Mouse (Mus musculus): ENCODE data around the gene Atn1.
"Not testable (repeated sequence)": the region's sequence is repeated elsewhere in the genome, so short reads cannot be mapped to it uniquely, and the experiment has no call there.

The Atn1 gene

GRCm38 (mm10) chr6:124755831-124756595 is at the start of gene Atn1, which contains the start of gene Gm45234:
TSS of gene Atn1 (minus strand) at chr6:124756524.
TSS of gene Gm45234 (minus strand) at chr6:124756021.
- peak; percentile 61 to 74 for DNase-seq (ENCODE audit: low spot score in 2 of 2)

GRCm38 (mm10) chr6:124805341-124806321 is 49.3 kb upstream of the Atn1 start:
- peak; percentile 93 to 95 for DNase-seq (ENCODE audit: low spot score in 2 of 2)

GRCm38 (mm10) chr6:124804341-124804740 is 48.0 kb upstream of the Atn1 start:
- DNase-seq (ENCODE audit: low spot score in 2 of 2), result no peak

GRCm38 (mm10) chr6:124803691-124804090 is 47.4 kb upstream of the Atn1 start:
- DNase-seq (ENCODE audit: low spot score in 2 of 2), result not testable (repeated sequence)

- DNase-seq (ENCODE audit: low spot score in 2 of 2), result no peak
Observed at GRCm38 (mm10) chr6:124803061-124803460, 46.7 kb upstream of the Atn1 start.

- DNase-seq (ENCODE audit: low spot score in 2 of 2), result not testable (repeated sequence)
Observed at GRCm38 (mm10) chr6:124802400-124802799, 46.1 kb upstream of the Atn1 start.

- DNase-seq (ENCODE audit: low spot score in 2 of 2), result no peak
Observed at GRCm38 (mm10) chr6:124796200-124796599, 39.9 kb upstream of the Atn1 start.

GRCm38 (mm10) chr6:124795781-124796180 is 39.5 kb upstream of the Atn1 start:
- DNase-seq (ENCODE audit: low spot score in 2 of 2), result no peak

GRCm38 (mm10) chr6:124791911-124792310 is 35.6 kb upstream of the Atn1 start:
- DNase-seq (ENCODE audit: low spot score in 2 of 2), result no peak

GRCm38 (mm10) chr6:124790121-124790520 is 33.8 kb upstream of the Atn1 start:
- no peak for DNase-seq (ENCODE audit: low spot score in 2 of 2)

- DNase-seq (ENCODE audit: low spot score in 2 of 2), result no peak
Observed at GRCm38 (mm10) chr6:124789519-124789918, 33.2 kb upstream of the Atn1 start.

GRCm38 (mm10) chr6:124787722-124788121 is 31.4 kb upstream of the Atn1 start:
- no peak for DNase-seq (ENCODE audit: low spot score in 2 of 2)

GRCm38 (mm10) chr6:124786756-124787420 is 30.6 kb upstream of the Atn1 start:
- no peak for DNase-seq (ENCODE audit: low spot score in 2 of 2)

GRCm38 (mm10) chr6:124782436-124782835 is 26.1 kb upstream of the Atn1 start:
- peak; percentile 23 to 34 for DNase-seq (ENCODE audit: low spot score in 2 of 2)

GRCm38 (mm10) chr6:124780917-124781316 is 24.6 kb upstream of the Atn1 start:
- no peak for DNase-seq (ENCODE audit: low spot score in 2 of 2)

- DNase-seq (ENCODE audit: low spot score in 2 of 2), result no peak
Observed at GRCm38 (mm10) chr6:124779984-124780416, 23.7 kb upstream of the Atn1 start.

- DNase-seq (ENCODE audit: low spot score in 2 of 2), result peak; percentile 52 to 65
Observed at GRCm38 (mm10) chr6:124779222-124779983, 23.1 kb upstream of the Atn1 start, which contains the start of gene Lrrc23. TSS of gene Lrrc23 (minus strand) at chr6:124779727.

GRCm38 (mm10) chr6:124770511-124770910 is 14.2 kb upstream of the Atn1 start:
- no peak for DNase-seq (ENCODE audit: low spot score in 2 of 2)

GRCm38 (mm10) chr6:124770013-124770412 is 13.7 kb upstream of the Atn1 start:
- DNase-seq (ENCODE audit: low spot score in 2 of 2), result no peak

- DNase-seq (ENCODE audit: low spot score in 2 of 2), result peak; percentile 27 to 45
Observed at GRCm38 (mm10) chr6:124769101-124769765, 12.9 kb upstream of the Atn1 start, which contains the start of gene Eno2. TSS of gene Eno2 (minus strand) at chr6:124769673.

All from heart, adult 9 months (tissue).